ENCODE assay signal across 23 mouse cellular contexts in the genomic region with DNA sequence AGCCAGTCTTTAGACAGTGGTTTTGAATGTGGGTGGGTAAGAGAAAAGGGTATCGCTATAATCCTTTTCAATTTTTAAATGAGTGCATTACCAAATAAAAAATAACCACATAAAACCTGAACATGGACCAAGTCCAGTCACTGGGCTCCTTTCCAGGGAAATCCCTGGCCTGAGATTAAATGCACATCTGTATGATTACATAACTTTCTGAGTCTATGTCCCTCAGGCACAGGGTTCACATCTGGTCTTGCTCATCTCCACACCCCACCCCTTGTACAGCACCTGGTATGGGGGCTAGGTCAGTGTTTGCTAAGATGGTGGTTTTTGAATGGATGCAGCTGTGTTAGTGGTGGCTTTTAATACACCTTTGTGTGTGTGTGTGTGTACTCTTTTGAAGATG. TPM values are rescaled to one million over a fixed set of nuclear protein-coding genes. Genes with fewer than 3 reads are reported as not detected.
DNase-seq lines count a peak whose midpoint lies in the region; ATAC-seq and TF ChIP-seq lines count a peak whose summit lies in the region.
"Had no signal": no experiment of that assay in that cellular context is flagged by ENCODE, and none has a peak within 500 bp of the region (broad histone marks: within the 10 kb centered on the region; RNA-seq: fewer than 3 reads in every experiment).

No protein-coding gene starts in this region.

- DNase-seq in gastrocnemius, adult 18-20 months (ENCODE audit: low spot score), result peak; percentile 54
- DNase-seq in gastrocnemius, postnatal 14 days, result no peak
- no peak for DNase-seq in limb, embryonic 10.5 days (ENCODE audit: low spot score)
- DNase-seq in NIH3T3 (ENCODE audit: low read depth), result peak; percentile 93
- DNase-seq in limb, embryonic 14.5 days (ENCODE audit: low spot score), result peak; percentile 71
- DNase-seq: adrenal gland, postnatal 36 days; cerebellum, adult 11-12 months; cerebellum, postnatal 14 days; kidney, adult 18-20 months; kidney, postnatal 25 days; liver, embryonic 13.5 days; right cerebral cortex, postnatal 14 days; thymus, postnatal 14 days had no signal

- H3K9me3 ChIP-seq in limb, embryonic 13.5 days, result no peaks in the 10 kb centered on the region
- H3K9me3 ChIP-seq in limb, embryonic 10.5 days (replicated peaks), result no peaks in the 10 kb centered on the region
- no peaks in the 10 kb centered on the region for H3K9me3 ChIP-seq in limb, embryonic 14.5 days (ENCODE audit: control insufficient read depth, low read length)
- no peaks in the 10 kb centered on the region for H3K9me3 ChIP-seq in hindbrain, embryonic 12.5 days (replicated peaks)
- H3K9me3 ChIP-seq: embryonic facial prominence, embryonic 15.5 days; forebrain, embryonic 10.5 days; G1E; heart, embryonic 13.5 days; hindbrain, embryonic 10.5 days; liver, embryonic 13.5 days; midbrain, embryonic 13.5 days; neural tube, embryonic 13.5 days had no signal

- H3K27me3 ChIP-seq in limb, embryonic 13.5 days, result no peaks in the 10 kb centered on the region
- H3K27me3 ChIP-seq in limb, embryonic 10.5 days (ENCODE audit: low read depth, poor library complexity, severe bottlenecking), result no peaks in the 10 kb centered on the region
- no peaks in the 10 kb centered on the region for H3K27me3 ChIP-seq in limb, embryonic 14.5 days (ENCODE audit: control insufficient read depth, insufficient read depth, low read length)
- no peaks in the 10 kb centered on the region for H3K27me3 ChIP-seq in hindbrain, embryonic 12.5 days
- H3K27me3 ChIP-seq: embryonic facial prominence, embryonic 15.5 days; heart, embryonic 13.5 days; liver, embryonic 13.5 days; midbrain, embryonic 13.5 days; neural tube, embryonic 13.5 days had no signal

- H3K9ac ChIP-seq in limb, embryonic 13.5 days, result no peak overlapping the region
- H3K9ac ChIP-seq in limb, embryonic 14.5 days (ENCODE audit: low read depth, low read length, severe bottlenecking), result no peak overlapping the region
- H3K9ac ChIP-seq in hindbrain, embryonic 12.5 days, result no peak overlapping the region
- H3K9ac ChIP-seq: embryonic facial prominence, embryonic 15.5 days; heart, embryonic 13.5 days; liver, embryonic 13.5 days; midbrain, embryonic 13.5 days; neural tube, embryonic 13.5 days had no signal

- no peak overlapping the region for H3K4me3 ChIP-seq in limb, embryonic 13.5 days
- H3K4me3 ChIP-seq in limb, embryonic 10.5 days, result no peak overlapping the region
- H3K4me3 ChIP-seq in limb, embryonic 14.5 days (replicated peaks; ENCODE audit: low read length), result no peak overlapping the region
- no peak overlapping the region for H3K4me3 ChIP-seq in hindbrain, embryonic 12.5 days
- H3K4me3 ChIP-seq: embryonic facial prominence, embryonic 15.5 days; forebrain, embryonic 10.5 days; heart, embryonic 13.5 days; hindbrain, embryonic 10.5 days; liver, embryonic 13.5 days; midbrain, embryonic 13.5 days; neural tube, embryonic 13.5 days had no signal

- intact Hi-C loops in gastrocnemius, postnatal 14 days (cut with DNase I; ENCODE audit: low total_unique reads), result no loop called here

- no peak overlapping the region for H3K27ac ChIP-seq in limb, embryonic 13.5 days
- H3K27ac ChIP-seq in limb, embryonic 10.5 days, result no peak overlapping the region
- H3K27ac ChIP-seq in limb, embryonic 14.5 days (replicated peaks; ENCODE audit: low read depth, low read length), result no peak overlapping the region; the same call in 1 of the 2 replicates
- no peak overlapping the region for H3K27ac ChIP-seq in hindbrain, embryonic 12.5 days
- H3K27ac ChIP-seq: embryonic facial prominence, embryonic 15.5 days; forebrain, embryonic 10.5 days; heart, embryonic 13.5 days; hindbrain, embryonic 10.5 days; liver, embryonic 13.5 days; midbrain, embryonic 13.5 days; neural tube, embryonic 13.5 days; stomach, postnatal 0 days had no signal

- no peak overlapping the region for H3K4me2 ChIP-seq in limb, embryonic 13.5 days (replicated peaks)
- H3K4me2 ChIP-seq in limb, embryonic 14.5 days (replicated peaks; ENCODE audit: low read depth, low read length, severe bottlenecking), result no peak overlapping the region
- H3K4me2 ChIP-seq in hindbrain, embryonic 12.5 days (replicated peaks), result no peak overlapping the region
- H3K4me2 ChIP-seq: embryonic facial prominence, embryonic 15.5 days; heart, embryonic 13.5 days; liver, embryonic 13.5 days; midbrain, embryonic 13.5 days; neural tube, embryonic 13.5 days had no signal

- 43% methylated on average over 1 of the region's 1 CpGs for WGBS in limb, embryonic 13.5 days
- 100% methylated on average over 1 of the region's 1 CpGs for WGBS in limb, embryonic 10.5 days
- 45% methylated on average over 1 of the region's 1 CpGs for WGBS in limb, embryonic 14.5 days
- 92% methylated on average over 1 of the region's 1 CpGs for WGBS in hindbrain, embryonic 12.5 days

- peak; percentile 60 for ATAC-seq in limb, embryonic 13.5 days (ENCODE audit: low FRiP score, low read depth)
- ATAC-seq in limb, embryonic 14.5 days (ENCODE audit: low FRiP score, low read depth), result peak; percentile 73
- ATAC-seq in hindbrain, embryonic 12.5 days (ENCODE audit: low FRiP score), result no peak
- ATAC-seq: midbrain, embryonic 13.5 days had no signal

- no peak for TF ChIP-seq POLR2A in limb, embryonic 14.5 days (IDR thresholded peaks at IDR 0.05; ENCODE audit: borderline replicate concordance, extremely low read depth, insufficient read depth, insufficient read length)

- H3K4me1 ChIP-seq in limb, embryonic 13.5 days, result peaks cover 38% of the 10 kb centered on the region
- H3K4me1 ChIP-seq in limb, embryonic 10.5 days, result peaks cover 39% of the 10 kb centered on the region
- H3K4me1 ChIP-seq in limb, embryonic 14.5 days (ENCODE audit: control insufficient read depth, insufficient read depth, low read length), result peaks cover 31% of the 10 kb centered on the region
- peaks cover 10% of the 10 kb centered on the region; the same call in 1 of the 2 replicates for H3K4me1 ChIP-seq in hindbrain, embryonic 12.5 days
- H3K4me1 ChIP-seq: midbrain, embryonic 13.5 days had no signal

- peaks cover 2% of the 10 kb centered on the region; the same call in 1 of the 2 replicates for H3K36me3 ChIP-seq in limb, embryonic 13.5 days
- no peaks in the 10 kb centered on the region for H3K36me3 ChIP-seq in limb, embryonic 10.5 days
- no peaks in the 10 kb centered on the region; the same call in 1 of the 2 replicates for H3K36me3 ChIP-seq in limb, embryonic 14.5 days (ENCODE audit: control insufficient read depth, insufficient read depth, low read length)
- no peaks in the 10 kb centered on the region for H3K36me3 ChIP-seq in hindbrain, embryonic 12.5 days
- H3K36me3 ChIP-seq: forebrain, embryonic 10.5 days; hindbrain, embryonic 10.5 days; midbrain, embryonic 13.5 days; neural tube, embryonic 13.5 days had no signal

RNA-seq across cellular contexts. Expression of a gene that starts 19.9 kb away (rescaled TPM):
- total RNA-seq in gastrocnemius, adult 18-20 months (2021), result 1 to 10 TPM; 1.5 to 3.6 TPM
- total RNA-seq in gastrocnemius, postnatal 14 days (2021), result 1 to 10 TPM; 3.6 to 5.6 TPM
- polyA plus RNA-seq in limb, embryonic 13.5 days (2015; fragmentation: Nextera tagmentation; extraction: Ambion mirVana), result 16.2 and 18.7 TPM in 2 replicates
- 4.3 and 6.6 TPM in 2 replicates for polyA plus RNA-seq in limb, embryonic 10.5 days (2016; fragmentation: Nextera tagmentation; extraction: Ambion mirVana)
- 20.7 and 21.0 TPM in 2 replicates for polyA plus RNA-seq in limb, embryonic 14.5 days (2012; rRNA removed)
- 19.1 and 21.9 TPM in 2 replicates for polyA plus RNA-seq in limb, embryonic 14.5 days (2014; fragmentation: Nextera tagmentation; extraction: Ambion mirVana)
- 4.1 and 5.3 TPM in 2 replicates for polyA plus RNA-seq in hindbrain, embryonic 12.5 days (2016; fragmentation: Nextera tagmentation; extraction: Ambion mirVana)

Comparison
In these comparisons a context has a peak if more than half of its experiments do, and no peak if none do; other contexts are left out.
1. DNase-seq: peak in gastrocnemius, adult 18-20 months (single experiment), NIH3T3 (single experiment) and limb, embryonic 14.5 days (single experiment); none in gastrocnemius, postnatal 14 days (single experiment) and limb, embryonic 10.5 days (single experiment).